Mouse (Mus musculus): ENCODE measurements around the gene Svop. TPM values are rescaled to one million over a fixed set of nuclear protein-coding genes. Genes with fewer than 3 reads are reported as not detected.

The Svop gene
- not detected in 2 replicates for total RNA-seq (2017)

GRCm38 (mm10) chr5:114091057-114091807 lies at the start of gene Svop:
Gene Svop (minus strand): TSS chr5:114091570.
- peak; percentile 59 to 75; a peak in 3 of 4 replicates for ATAC-seq (replicated peaks in 1 of 2; ENCODE audit: insufficient read depth in 1 of 2, low FRiP score in 2 of 2, low TSS enrichment in 1 of 2, low read depth in 1 of 2, poor library complexity in 2 of 2, severe bottlenecking in 2 of 2)

GRCm38 (mm10) chr5:114139175-114139574 lies 47.8 kb upstream of the Svop start:
- ATAC-seq (replicated peaks in 1 of 2; ENCODE audit: insufficient read depth in 1 of 2, low FRiP score in 2 of 2, low TSS enrichment in 1 of 2, low read depth in 1 of 2, poor library complexity in 2 of 2, severe bottlenecking in 2 of 2): no peak

GRCm38 (mm10) chr5:114138277-114139164 lies 47.2 kb upstream of the Svop start:
- ATAC-seq (replicated peaks in 1 of 2; ENCODE audit: insufficient read depth in 1 of 2, low FRiP score in 2 of 2, low TSS enrichment in 1 of 2, low read depth in 1 of 2, poor library complexity in 2 of 2, severe bottlenecking in 2 of 2): no peak

- ATAC-seq (replicated peaks in 1 of 2; ENCODE audit: insufficient read depth in 1 of 2, low FRiP score in 2 of 2, low TSS enrichment in 1 of 2, low read depth in 1 of 2, poor library complexity in 2 of 2, severe bottlenecking in 2 of 2): no peak
Measured at GRCm38 (mm10) chr5:114137481-114138276, 46.3 kb upstream of the Svop start.

GRCm38 (mm10) chr5:114135516-114135915 lies 44.1 kb upstream of the Svop start:
- ATAC-seq (replicated peaks in 1 of 2; ENCODE audit: insufficient read depth in 1 of 2, low FRiP score in 2 of 2, low TSS enrichment in 1 of 2, low read depth in 1 of 2, poor library complexity in 2 of 2, severe bottlenecking in 2 of 2): no peak

- ATAC-seq (replicated peaks in 1 of 2; ENCODE audit: insufficient read depth in 1 of 2, low FRiP score in 2 of 2, low TSS enrichment in 1 of 2, low read depth in 1 of 2, poor library complexity in 2 of 2, severe bottlenecking in 2 of 2): no peak; a peak in 1 of 4 replicates
Measured at GRCm38 (mm10) chr5:114134091-114134534, 42.7 kb upstream of the Svop start.

GRCm38 (mm10) chr5:114132841-114133240 lies 41.5 kb upstream of the Svop start:
- ATAC-seq (replicated peaks in 1 of 2; ENCODE audit: insufficient read depth in 1 of 2, low FRiP score in 2 of 2, low TSS enrichment in 1 of 2, low read depth in 1 of 2, poor library complexity in 2 of 2, severe bottlenecking in 2 of 2): no peak

- ATAC-seq (replicated peaks in 1 of 2; ENCODE audit: insufficient read depth in 1 of 2, low FRiP score in 2 of 2, low TSS enrichment in 1 of 2, low read depth in 1 of 2, poor library complexity in 2 of 2, severe bottlenecking in 2 of 2): peak in 1 of 2 experiments; percentile 11; a peak in 1 of 4 replicates
Measured at GRCm38 (mm10) chr5:114131521-114131840, 40.1 kb upstream of the Svop start.

GRCm38 (mm10) chr5:114130698-114131520 lies 39.5 kb upstream of the Svop start:
- ATAC-seq (replicated peaks in 1 of 2; ENCODE audit: insufficient read depth in 1 of 2, low FRiP score in 2 of 2, low TSS enrichment in 1 of 2, low read depth in 1 of 2, poor library complexity in 2 of 2, severe bottlenecking in 2 of 2): peak; percentile 80 to 86

GRCm38 (mm10) chr5:114130211-114130605 lies 38.8 kb upstream of the Svop start, which contains the start of gene Ung:
Gene Ung (plus strand): TSS chr5:114130386.
- no peak for ATAC-seq (replicated peaks in 1 of 2; ENCODE audit: insufficient read depth in 1 of 2, low FRiP score in 2 of 2, low TSS enrichment in 1 of 2, low read depth in 1 of 2, poor library complexity in 2 of 2, severe bottlenecking in 2 of 2)

- no peak for ATAC-seq (replicated peaks in 1 of 2; ENCODE audit: insufficient read depth in 1 of 2, low FRiP score in 2 of 2, low TSS enrichment in 1 of 2, low read depth in 1 of 2, poor library complexity in 2 of 2, severe bottlenecking in 2 of 2)
Measured at GRCm38 (mm10) chr5:114129550-114130210, 38.3 kb upstream of the Svop start.

GRCm38 (mm10) chr5:114127374-114128349 lies 36.3 kb upstream of the Svop start, which contains the start of gene Alkbh2:
Gene Alkbh2 (minus strand): TSS chr5:114128218.
- peak; percentile 54 to 63 for ATAC-seq (replicated peaks in 1 of 2; ENCODE audit: insufficient read depth in 1 of 2, low FRiP score in 2 of 2, low TSS enrichment in 1 of 2, low read depth in 1 of 2, poor library complexity in 2 of 2, severe bottlenecking in 2 of 2)

GRCm38 (mm10) chr5:114126499-114127244 lies 35.3 kb upstream of the Svop start:
- no peak for ATAC-seq (replicated peaks in 1 of 2; ENCODE audit: insufficient read depth in 1 of 2, low FRiP score in 2 of 2, low TSS enrichment in 1 of 2, low read depth in 1 of 2, poor library complexity in 2 of 2, severe bottlenecking in 2 of 2)

- ATAC-seq (replicated peaks in 1 of 2; ENCODE audit: insufficient read depth in 1 of 2, low FRiP score in 2 of 2, low TSS enrichment in 1 of 2, low read depth in 1 of 2, poor library complexity in 2 of 2, severe bottlenecking in 2 of 2): no peak
Measured at GRCm38 (mm10) chr5:114126008-114126407, 34.6 kb upstream of the Svop start.

- ATAC-seq (replicated peaks in 1 of 2; ENCODE audit: insufficient read depth in 1 of 2, low FRiP score in 2 of 2, low TSS enrichment in 1 of 2, low read depth in 1 of 2, poor library complexity in 2 of 2, severe bottlenecking in 2 of 2): no peak
Measured at GRCm38 (mm10) chr5:114119806-114120205, 28.4 kb upstream of the Svop start.

Data from hematopoietic stem cell, adult 5-6 weeks (primary cell).